Mouse (Mus musculus) A20 (cell line): ENCODE results near the gene Cisd1.

ENCODE experiments used
- DNase-seq: peaks from one replicate; pipeline ENCODE4 v3.0.0-alpha.2; 2011; ENCODE audit warnings: low read depth, low spot score

Gene Cisd1

GRCm38 (mm10) chr10:71348637-71349280 is 4.0 kb upstream of the Cisd1 start:
- DNase-seq: peak; percentile 22

- peak; percentile 62 for DNase-seq
These were observed 3.3 kb upstream of the Cisd1 start for GRCm38 (mm10) chr10:71347964-71348636.

- peak; percentile 99 for DNase-seq
These were observed 2.8 kb upstream of the Cisd1 start, which contains the start of gene Ipmk for GRCm38 (mm10) chr10:71347509-71347949. Gene Ipmk (plus strand): TSS chr10:71347763.

GRCm38 (mm10) chr10:71346722-71347508 is 2.2 kb upstream of the Cisd1 start:
- DNase-seq: peak; percentile 66

DNA sequence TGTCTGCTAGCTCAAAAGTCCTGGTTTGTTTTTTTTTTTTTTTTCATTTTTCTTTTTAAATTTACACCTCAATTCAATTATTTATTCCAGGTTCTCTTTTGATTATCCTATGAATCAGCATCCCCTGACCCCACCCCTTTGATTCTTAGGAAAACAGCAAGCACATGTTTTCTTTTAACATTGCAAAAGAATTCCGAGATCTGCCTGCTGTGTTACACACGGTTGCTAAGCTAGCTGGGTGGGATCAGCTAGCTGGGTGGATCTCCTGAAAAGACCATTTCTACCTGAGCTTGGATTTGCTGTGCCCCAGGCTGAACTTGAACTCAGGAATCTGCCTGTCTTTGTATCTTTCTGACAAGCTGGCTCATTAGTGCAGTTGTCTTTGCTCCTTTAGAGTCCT is 1.4 kb upstream of the Cisd1 start:
- no peak for DNase-seq

DNA sequence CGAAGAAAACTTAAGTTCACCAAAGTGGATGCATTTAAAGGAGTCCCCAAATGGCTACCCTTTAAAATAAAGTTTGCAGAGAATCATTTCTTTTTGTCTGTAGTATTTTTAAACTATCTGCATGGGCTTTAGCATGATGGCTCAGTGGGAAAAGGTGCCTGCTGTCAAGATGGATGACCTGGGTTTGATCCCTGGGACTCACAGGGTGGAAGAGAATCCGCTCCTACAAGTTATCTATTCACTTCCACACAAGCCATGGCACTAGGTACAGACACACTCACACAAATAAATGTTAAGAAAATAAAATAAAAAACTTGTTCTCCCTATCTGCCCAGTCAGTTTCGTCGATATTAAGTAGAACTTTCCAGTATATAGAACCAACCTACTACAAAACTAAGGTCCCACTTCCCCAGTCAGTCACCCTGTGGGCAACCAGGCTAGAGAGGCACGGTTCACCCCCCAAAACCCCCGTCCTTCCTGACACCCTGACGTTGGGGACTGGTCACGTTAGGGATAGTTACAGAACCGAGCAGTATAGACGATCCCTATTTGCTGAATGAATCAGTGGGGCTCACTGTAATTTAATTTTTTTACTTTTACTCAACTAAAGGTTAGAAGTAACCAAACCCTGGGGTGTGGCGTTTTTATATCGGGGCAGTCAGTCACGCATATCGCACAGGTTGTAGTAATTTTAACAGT is 1.0 kb downstream of the Cisd1 start:
- DNase-seq: peak; percentile 52

DNA sequence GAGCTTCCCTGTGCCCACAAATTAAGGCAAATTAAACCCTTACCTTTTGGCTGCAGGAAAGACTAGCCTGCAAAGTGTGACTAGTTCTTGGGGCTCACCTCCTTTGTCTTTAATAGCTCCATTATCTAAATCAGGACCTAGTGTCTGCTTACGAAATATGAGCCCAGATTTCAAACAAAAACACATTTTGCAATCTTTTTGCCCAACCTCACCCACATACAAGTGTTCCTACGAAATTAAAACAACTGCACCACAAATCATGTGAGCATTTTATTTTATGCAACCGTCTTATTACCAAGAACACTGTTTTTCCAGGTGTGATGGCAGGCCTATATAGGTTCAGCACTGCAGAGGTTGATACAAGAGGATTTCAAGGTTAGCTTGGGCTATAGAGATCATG is 1.6 kb downstream of the Cisd1 start:
- no peak for DNase-seq

DNA sequence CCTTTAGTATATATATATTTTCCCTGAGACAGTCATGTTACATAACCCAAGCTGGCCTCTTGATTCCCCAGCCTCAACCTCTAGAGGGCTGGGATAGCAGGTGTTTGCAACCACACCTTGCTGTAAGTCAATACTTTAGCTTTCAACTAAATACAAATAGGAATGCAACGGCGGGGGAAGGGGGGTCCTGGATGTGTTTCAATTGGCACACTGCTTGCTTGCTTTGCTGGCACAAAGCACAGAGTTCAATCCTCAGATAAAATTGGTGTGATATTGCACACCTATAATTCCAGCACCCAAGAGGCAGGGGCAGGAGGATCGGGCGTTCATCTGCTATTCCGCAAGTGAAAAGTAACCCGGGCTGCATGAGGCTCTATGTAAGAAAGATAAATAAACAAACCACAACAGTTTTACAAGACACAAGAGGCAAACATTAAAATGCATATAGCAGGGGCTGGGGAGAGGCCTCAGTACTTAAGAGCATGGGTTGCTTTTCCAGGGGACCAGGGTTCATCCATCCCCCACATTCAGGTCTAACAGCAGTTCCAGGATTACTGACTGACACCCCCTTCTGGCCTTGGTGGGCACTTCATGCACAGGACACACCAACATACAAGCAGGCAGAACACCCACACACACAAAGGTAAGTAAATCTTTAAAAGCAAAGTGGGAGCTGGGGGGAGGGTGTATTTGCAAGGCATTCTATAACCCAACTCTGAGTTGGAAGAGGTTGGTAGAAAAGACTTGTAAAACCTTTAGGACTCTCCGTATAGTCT is 2.5 kb downstream of the Cisd1 start:
- DNase-seq: peak; percentile 59

- DNase-seq: no peak
These were observed 3.5 kb downstream of the Cisd1 start for GRCm38 (mm10) chr10:71341290-71341689.

DNA sequence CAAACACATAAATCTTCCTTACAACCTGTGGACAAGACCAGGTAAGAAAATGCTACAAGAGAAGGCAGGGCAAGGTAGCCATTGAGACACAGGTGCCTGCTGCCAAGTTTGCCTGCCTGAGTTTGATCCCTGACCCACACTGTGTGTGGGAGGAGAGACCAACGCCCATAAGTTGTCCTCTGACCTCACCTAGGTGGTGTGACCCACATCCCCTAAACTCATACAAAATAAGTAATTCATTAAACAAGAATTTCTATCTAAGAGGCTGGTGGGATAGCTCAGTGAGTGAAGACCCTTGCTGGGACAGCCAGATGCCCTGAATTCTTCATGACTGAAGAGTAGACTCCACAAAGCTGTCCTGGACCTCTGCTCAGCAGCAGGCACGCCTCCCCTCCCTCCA is 4.6 kb downstream of the Cisd1 start:
- DNase-seq: no peak

GRCm38 (mm10) chr10:71339463-71339862 is 5.3 kb downstream of the Cisd1 start:
- DNase-seq: no peak

DNA sequence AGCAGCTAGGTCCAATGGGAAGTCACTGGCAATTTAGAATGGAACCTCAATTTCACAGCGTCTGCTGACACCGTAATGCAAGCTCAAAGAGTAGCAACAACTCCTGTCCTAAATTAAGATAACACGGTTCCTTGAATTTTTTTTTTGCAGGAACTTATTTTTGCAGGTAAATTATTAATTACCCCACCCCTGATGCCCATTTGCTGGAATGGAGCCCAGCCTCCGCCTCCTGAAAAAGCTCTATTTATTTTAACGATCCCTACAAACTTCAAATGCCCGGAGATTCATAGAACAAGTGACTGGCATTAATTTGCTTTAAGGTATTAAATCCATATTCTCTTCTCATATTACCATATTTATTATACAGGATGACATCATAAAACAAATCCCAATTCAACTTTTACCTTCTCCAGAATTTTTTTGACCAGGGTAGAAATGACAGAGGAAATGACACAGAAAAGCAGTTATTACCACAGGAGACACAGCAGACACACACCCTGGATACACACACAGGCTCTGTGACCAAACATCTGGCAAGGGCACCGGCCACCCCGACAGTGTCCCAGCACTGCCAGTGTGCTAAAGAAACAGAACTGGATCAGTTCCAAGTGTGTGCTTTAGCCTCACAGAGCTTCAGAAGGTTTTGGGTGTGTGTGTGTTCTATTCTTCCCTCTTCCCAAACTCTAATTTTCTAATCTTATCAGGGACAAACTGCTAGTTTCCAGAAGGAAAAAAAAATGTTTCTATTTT is 6.4 kb downstream of the Cisd1 start:
- no peak for DNase-seq

GRCm38 (mm10) chr10:71337733-71338132 is 7.0 kb downstream of the Cisd1 start:
- no peak for DNase-seq

DNA sequence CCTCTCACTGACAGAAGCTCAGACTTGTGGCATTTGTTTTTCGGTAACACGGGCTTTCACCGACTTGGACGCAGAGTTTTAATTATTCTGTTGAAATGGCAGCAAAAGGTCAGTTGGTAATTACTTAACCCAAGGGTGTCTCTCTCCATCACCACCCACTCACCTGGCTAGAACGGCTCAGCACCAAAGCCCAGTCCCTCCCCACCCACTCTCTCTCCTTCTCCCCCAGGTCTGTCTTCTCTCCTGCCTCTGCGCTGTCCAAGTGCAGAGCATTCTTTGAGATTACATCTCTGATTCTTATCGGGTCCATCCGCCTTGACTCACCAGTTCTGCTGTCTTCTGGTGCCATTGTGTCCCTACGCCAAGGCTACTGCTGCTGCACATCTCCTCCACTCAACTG is 11.9 kb downstream of the Cisd1 start:
- no peak for DNase-seq

GRCm38 (mm10) chr10:71332376-71332775 is 12.4 kb downstream of the Cisd1 start:
- DNase-seq: peak; percentile 22

DNA sequence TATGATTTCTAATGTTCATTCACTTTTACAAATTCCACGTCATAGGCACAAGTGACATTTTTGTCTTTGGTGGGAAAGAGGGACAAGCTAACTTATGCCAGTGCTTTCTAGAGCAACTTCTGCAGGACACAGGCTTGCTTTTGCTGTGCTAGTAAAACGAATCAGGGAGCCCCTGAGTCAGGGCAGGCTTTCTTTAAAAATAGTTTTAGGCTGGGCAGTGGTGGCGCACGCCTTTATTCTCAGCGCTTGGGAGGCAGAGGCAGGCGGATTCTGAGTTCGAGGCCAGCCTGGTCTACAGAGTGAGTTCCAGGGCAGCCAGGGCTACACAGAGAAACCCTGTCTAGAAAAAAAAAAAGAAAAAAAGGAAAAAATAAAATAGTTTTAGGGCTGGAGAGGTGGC is 12.8 kb downstream of the Cisd1 start:
- DNase-seq: no peak

DNA sequence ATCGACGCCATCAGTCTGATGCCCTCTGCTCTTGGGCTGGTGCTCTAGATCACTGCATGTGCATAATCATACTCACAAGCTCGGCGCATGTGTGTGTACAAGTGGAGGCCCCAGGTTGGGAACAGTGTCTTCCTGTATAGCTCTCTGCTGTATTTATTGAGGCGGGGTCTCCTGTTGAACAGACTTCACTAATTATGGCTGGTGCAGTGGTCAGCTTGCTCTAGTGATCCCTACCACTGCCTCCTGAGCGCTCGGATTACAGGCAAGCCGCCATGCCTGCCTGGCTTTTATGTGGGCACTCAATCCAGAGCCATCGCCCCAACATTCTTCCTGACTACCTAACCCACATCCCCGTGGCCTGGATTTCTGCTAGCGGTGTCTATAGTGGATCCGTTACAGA is 14.7 kb downstream of the Cisd1 start:
- DNase-seq: no peak

DNA sequence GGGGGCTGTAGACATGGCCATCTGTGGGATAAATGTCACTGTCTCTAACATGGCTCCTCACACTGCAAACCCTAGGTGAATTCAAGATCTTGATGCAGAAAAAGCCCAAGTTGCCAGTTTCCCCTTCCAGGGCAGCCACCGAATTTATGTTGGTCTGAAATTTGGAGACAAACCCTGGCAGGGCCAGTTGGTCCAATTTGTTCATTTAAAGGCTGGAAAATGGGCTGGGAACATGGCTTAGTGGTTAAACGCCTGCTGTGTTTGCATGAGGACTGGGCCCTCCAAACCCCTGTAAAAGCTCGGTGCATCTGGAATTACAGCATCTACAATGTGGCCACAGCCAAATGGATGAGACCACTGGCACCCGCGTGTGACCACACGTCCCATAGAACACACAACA is 15.5 kb downstream of the Cisd1 start:
- DNase-seq: no peak

- DNase-seq: no peak
These were observed 15.9 kb downstream of the Cisd1 start for GRCm38 (mm10) chr10:71328870-71329269.

GRCm38 (mm10) chr10:71328382-71328781 is 16.4 kb downstream of the Cisd1 start:
- no peak for DNase-seq
